Mouse (Mus musculus): ENCODE results near the gene Gm19426.
"Not testable (repeated sequence)": the region's sequence is repeated elsewhere in the genome, so short reads cannot be mapped to it uniquely, and the experiment has no call there.

Gm19426 gene

GRCm38 (mm10) chr2:84750115-84750514 is 6.7 kb upstream of the Gm19426 start:
- no peak for DNase-seq (ENCODE audit: low read depth, low spot score)

GRCm38 (mm10) chr2:84744126-84744525 is 671 bp upstream of the Gm19426 start:
- DNase-seq (ENCODE audit: low read depth, low spot score): no peak

- peak; percentile 91 for DNase-seq (ENCODE audit: low read depth, low spot score)
These were observed 788 bp downstream of the Gm19426 start for GRCm38 (mm10) chr2:84742451-84743283.

GRCm38 (mm10) chr2:84741841-84742450 is 1.5 kb downstream of the Gm19426 start:
- DNase-seq (ENCODE audit: low read depth, low spot score): no peak

DNA sequence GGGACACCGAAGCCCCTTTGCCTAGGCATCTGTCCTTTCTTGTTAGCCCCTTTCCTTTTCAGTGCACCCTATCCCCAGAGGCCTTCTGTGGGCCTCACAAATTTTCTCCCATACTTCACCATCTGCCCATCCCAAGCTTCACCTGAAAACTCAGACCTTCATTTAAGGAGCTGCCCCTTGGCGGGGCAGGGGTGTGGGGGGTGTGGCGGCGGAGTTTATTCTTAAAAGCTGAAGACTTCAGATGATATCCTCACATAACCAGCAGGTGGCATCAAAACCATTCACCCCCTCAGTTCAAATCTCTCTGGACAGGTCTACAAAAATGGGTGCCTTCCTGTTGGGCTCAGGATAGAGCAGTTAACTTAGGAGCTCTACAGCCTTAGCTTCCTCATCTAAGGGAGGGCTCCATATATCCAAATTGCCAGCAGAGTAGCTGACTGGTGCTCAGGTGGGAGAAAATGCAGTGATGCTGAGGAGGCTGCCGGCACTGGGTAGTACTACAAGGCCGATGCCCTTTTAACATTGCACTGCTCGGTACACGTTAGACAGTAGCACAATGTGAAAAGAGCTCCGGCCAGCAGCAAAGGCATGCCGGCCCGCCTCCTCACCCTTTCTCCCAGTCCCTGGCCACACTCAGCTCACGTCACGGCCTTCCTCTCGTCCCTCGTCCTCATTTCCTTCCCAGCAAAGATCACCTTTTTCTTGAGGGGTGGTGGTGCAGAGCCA is 2.7 kb downstream of the Gm19426 start:
- no peak for DNase-seq (ENCODE audit: low read depth, low spot score)

- DNase-seq (ENCODE audit: low read depth, low spot score): no peak
These were observed 5.1 kb downstream of the Gm19426 start for GRCm38 (mm10) chr2:84738271-84738911.

DNA sequence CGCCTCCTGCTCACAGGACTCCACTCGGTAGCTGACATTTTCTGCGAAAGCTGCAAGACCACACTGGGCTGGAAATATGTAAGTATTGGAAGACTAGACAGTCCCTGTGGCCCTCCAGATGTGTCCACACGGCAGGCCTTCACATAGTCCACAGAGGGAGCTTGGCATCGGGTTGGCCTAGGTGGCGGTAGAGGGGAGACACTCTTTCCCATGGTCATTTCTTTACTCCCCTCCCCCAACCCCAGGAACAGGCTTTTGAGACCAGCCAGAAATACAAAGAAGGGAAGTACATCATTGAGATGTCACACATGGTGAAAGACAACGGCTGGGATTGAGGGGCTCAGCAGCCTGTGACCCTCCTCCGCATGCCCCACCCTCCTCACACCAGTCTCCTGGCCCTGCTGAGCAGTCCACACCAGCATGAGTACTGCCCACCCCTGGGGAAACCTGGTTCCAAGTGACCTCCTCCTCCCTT is 6.0 kb downstream of the Gm19426 start:
- DNase-seq (ENCODE audit: low read depth, low spot score): no peak

- no peak for DNase-seq (ENCODE audit: low read depth, low spot score)
These were observed 6.9 kb downstream of the Gm19426 start for GRCm38 (mm10) chr2:84736312-84737161.

GRCm38 (mm10) chr2:84735346-84735920 is 8.0 kb downstream of the Gm19426 start:
- DNase-seq (ENCODE audit: low read depth, low spot score): no peak

DNA sequence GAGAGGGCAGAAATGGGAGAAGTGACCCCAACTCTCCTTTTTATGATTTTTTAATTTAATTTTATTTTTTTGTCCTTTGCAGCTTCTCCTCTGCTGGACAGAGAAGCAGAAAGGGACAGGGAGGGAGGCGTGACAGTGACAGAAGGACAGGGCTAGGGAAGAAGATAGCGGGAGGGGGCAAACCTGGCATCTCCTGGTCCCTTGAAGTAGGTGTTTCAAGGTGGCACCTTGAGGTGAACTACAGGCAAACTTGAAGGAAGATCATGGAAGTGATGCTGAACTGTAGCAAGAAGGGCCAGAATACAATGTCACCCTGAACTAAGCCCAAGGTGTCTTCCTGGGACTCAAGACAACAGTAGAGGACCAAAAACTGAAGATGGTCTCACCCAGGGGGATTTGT is 8.5 kb downstream of the Gm19426 start:
- DNase-seq (ENCODE audit: low read depth, low spot score): no peak

- DNase-seq (ENCODE audit: low read depth, low spot score): no peak
These were observed 9.0 kb downstream of the Gm19426 start for GRCm38 (mm10) chr2:84734351-84734864.

DNA sequence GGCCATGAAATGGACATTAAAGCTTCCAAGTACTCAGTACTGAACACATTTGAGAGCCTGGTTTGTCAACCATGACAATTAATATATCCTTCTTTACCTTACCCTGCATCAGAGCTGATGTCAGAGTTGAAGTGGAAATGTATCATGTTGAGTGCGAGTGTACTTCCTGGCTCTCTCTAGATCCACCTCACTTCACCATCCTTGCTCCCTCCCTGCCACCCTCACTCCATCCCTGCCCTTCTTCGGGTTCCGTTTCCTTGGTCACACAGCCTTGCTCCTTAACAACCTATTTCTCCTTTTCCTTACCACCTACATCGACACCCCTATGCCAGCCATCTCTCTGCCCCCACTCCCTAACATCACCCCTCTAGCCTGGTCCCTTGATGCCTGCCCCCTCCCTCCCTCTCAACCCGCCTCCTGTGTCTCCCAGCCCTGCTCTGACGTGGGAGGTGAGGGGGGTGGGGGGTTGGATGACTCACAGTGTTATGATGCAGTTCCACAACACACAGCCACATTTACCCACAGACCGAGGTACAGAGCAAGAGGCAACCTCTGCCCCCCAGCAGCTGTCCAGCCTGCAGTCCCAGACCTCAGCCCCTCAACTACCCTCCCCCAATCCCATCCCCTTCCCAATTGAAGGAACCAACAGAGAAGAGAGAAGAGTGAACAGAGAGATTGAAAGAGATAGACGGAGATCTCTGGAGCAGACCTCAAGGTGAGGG is 9.7 kb downstream of the Gm19426 start, which contains the start of gene Ypel4:
Gene Ypel4, plus strand, starts transcription at position 480 of the 722 bp plus-strand sequence.
- DNase-seq (ENCODE audit: low read depth, low spot score): no peak

DNA sequence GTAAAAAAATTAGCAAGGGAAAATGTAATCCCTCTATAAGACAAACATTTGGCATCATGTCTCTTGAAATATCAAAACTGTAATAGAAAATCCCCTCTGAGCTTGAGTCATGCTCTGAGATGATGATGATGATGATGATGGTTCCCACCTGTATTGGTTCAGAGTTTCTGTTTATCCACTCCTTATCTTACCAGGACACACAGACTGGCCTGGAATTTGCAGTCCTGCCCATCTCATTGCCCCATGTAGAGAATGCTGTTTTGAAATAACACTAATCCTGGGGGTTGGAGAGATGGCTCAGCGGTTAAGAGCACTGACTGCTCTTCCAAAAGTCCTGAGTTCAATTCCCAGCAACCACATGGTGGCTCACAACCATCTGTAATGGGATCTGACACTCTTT is 11.1 kb downstream of the Gm19426 start:
- DNase-seq (ENCODE audit: low read depth, low spot score): no peak

DNA sequence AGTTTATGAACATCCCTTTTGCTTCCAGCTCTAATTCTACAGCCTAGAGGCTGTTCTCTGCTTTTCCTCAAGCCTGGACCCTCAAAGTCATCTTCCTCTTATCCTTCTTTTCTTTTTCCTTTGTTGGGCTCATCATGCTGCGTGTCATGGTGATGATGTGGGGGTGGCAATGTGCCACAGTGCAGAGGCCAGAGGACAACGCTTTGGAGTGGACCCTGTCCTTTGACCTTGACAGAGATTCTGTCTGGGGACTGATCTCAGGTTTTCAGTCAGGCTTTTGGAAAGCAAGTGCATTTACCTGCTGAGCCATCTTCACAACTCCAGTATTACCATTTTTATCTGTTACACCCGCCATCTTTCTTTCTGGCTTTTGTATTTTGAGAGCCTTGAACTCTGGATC is 12.2 kb downstream of the Gm19426 start:
- DNase-seq (ENCODE audit: low read depth, low spot score): no peak

DNA sequence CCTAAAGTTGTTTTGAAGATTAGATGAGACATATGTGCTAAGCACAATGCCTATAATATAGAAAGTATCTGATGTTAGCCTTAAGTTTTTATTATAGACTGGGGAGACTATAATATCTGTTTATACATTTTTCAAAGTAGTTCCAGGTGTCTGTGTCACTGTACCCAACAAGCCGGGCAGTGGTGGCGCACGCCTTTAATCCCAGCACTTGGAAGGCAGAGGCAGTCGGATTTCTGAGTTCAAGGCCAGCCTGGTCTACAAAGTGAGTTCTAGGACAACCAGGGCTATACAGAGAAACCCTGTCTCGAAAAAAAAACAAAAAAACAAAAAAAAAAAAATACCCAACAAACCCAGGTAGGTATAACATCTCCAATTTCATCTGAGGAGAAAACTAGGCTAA is 15.3 kb downstream of the Gm19426 start:
- not testable (repeated sequence) for DNase-seq (ENCODE audit: low read depth, low spot score)

GRCm38 (mm10) chr2:84727172-84727858 is 16.1 kb downstream of the Gm19426 start, which contains the start of gene Clp1:
Clp1 (minus strand) TSS chr2:84727350.
- peak; percentile 97 for DNase-seq (ENCODE audit: low read depth, low spot score)

- no peak for DNase-seq (ENCODE audit: low read depth, low spot score)
These were observed 16.7 kb downstream of the Gm19426 start for GRCm38 (mm10) chr2:84726716-84727115.

GRCm38 (mm10) chr2:84725770-84726169 is 17.7 kb downstream of the Gm19426 start:
- no peak for DNase-seq (ENCODE audit: low read depth, low spot score)

DNA sequence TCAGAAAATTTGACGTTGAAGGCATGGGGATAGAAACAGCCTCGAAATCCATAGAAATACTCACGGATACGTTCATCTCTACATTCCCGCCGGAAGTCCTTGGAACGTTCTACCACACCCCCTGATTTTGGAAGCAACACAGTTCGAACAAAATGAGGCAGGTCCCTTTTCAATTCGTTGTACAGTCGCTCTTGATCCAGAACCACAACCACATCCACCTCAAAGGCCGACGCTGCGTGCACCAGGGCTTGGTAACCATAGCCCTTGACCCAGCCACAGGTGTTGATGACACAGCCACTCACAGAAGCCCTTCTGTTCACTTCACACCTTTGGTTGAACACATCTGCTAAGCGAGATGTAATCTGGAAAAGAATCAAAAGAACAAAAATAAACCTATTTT is 19.6 kb downstream of the Gm19426 start:
- DNase-seq (ENCODE audit: low read depth, low spot score): no peak

Measured in embryo, embryonic 11.5 days (tissue).